Mouse (Mus musculus): ENCODE data around the gene Fez1. TPM values are rescaled to one million over a fixed set of nuclear protein-coding genes. Genes with fewer than 3 reads are reported as not detected.
A peak's percentile ranks its signal among the peaks of the same experiment; 100 is the strongest.

Gene Fez1
- polyA plus RNA-seq, 1 experiment from 2014 or later, result 2.3 TPM

- H3K36me3 ChIP-seq, result no peaks in the 10 kb centered on the region
Measured at GRCm38 (mm10) chr9:36895009-36895693, 73.5 kb downstream of the Fez1 start.

GRCm38 (mm10) chr9:36898560-36898959 lies 76.9 kb downstream of the Fez1 start:
- Histone ChIP-seq H3K27me3 (replicated peaks) (no peaks in the 10 kb centered on the region), H3K4me1 (no peaks in the 10 kb centered on the region), H3K4me3 (no peak overlapping the region), H3K36me3 (no peaks in the 10 kb centered on the region), H3K4me2 (no peak overlapping the region), H3K9ac (no peak overlapping the region), H3K9me3 (no peaks in the 10 kb centered on the region), H3K27ac (replicated peaks) (no peak overlapping the region)
- ATAC-seq (ENCODE audit: extremely low read depth, insufficient number of reproducible peaks, low FRiP score, low TSS enrichment), result no peak
- 68% methylated on average over 3 of the region's 3 CpGs for WGBS

More at GRCm38 (mm10) chr9:36895009-36895693, 73.5 kb downstream of the Fez1 start:
- no peak overlapping the region for H3K9ac ChIP-seq
- WGBS, result 71% methylated on average over 8 of the region's 8 CpGs
- no peak overlapping the region for H3K4me3 ChIP-seq
- H3K27ac ChIP-seq (replicated peaks), result no peak overlapping the region
- no peaks in the 10 kb centered on the region for H3K27me3 ChIP-seq (replicated peaks)
- H3K4me2 ChIP-seq, result no peak overlapping the region
- no peaks in the 10 kb centered on the region for H3K9me3 ChIP-seq
- no peaks in the 10 kb centered on the region for H3K4me1 ChIP-seq
- no peak for ATAC-seq (ENCODE audit: extremely low read depth, insufficient number of reproducible peaks, low FRiP score, low TSS enrichment)

- H3K4me3 ChIP-seq, result no peak overlapping the region
- WGBS, result 71% methylated on average over 4 of the region's 4 CpGs
- no peak for ATAC-seq (ENCODE audit: extremely low read depth, insufficient number of reproducible peaks, low FRiP score, low TSS enrichment)
- peaks cover 2% of the 10 kb centered on the region; the same call in 1 of the 2 replicates for H3K4me1 ChIP-seq
- H3K9ac ChIP-seq, result no peak overlapping the region
- H3K4me2 ChIP-seq, result no peak overlapping the region
- no peak overlapping the region for H3K27ac ChIP-seq (replicated peaks)
- no peaks in the 10 kb centered on the region for H3K27me3 ChIP-seq (replicated peaks)
- no peaks in the 10 kb centered on the region for H3K36me3 ChIP-seq
- no peaks in the 10 kb centered on the region for H3K9me3 ChIP-seq
Measured at GRCm38 (mm10) chr9:36900464-36900863, 78.8 kb downstream of the Fez1 start.

GRCm38 (mm10) chr9:36905452-36905851 lies 83.8 kb downstream of the Fez1 start:
- Histone ChIP-seq H3K9me3 (no peaks in the 10 kb centered on the region), H3K9ac (no peak overlapping the region), H3K4me2 (no peak overlapping the region), H3K36me3 (no peaks in the 10 kb centered on the region), H3K4me3 (no peak overlapping the region), H3K4me1 (peaks cover 10% of the 10 kb centered on the region), H3K27me3 (replicated peaks) (no peaks in the 10 kb centered on the region), H3K27ac (replicated peaks) (no peak overlapping the region)
- ATAC-seq (ENCODE audit: extremely low read depth, insufficient number of reproducible peaks, low FRiP score, low TSS enrichment), result no peak
- WGBS, result 56% methylated on average over 4 of the region's 4 CpGs

- WGBS, result 2% methylated on average over 6 of the region's 6 CpGs
- Histone ChIP-seq H3K27me3 (replicated peaks) (no peaks in the 10 kb centered on the region), H3K4me2 (peak overlapping the region; percentile 55), H3K27ac (replicated peaks) (no peak overlapping the region), H3K9me3 (no peaks in the 10 kb centered on the region), H3K4me1 (peaks cover 9% of the 10 kb centered on the region), H3K4me3 (no peak overlapping the region), H3K36me3 (no peaks in the 10 kb centered on the region), H3K9ac (no peak overlapping the region)
- ATAC-seq (ENCODE audit: extremely low read depth, insufficient number of reproducible peaks, low FRiP score, low TSS enrichment), result no peak
Measured at GRCm38 (mm10) chr9:36916362-36916761, 94.7 kb downstream of the Fez1 start.

- H3K9ac ChIP-seq, result no peak overlapping the region
- no peak overlapping the region for H3K4me3 ChIP-seq
- 0 out of 2 replicates have a peak overlapping the region, but pooled peaks have one; percentile 18 for H3K27ac ChIP-seq (replicated peaks)
- WGBS, result 32% methylated on average over 5 of the region's 5 CpGs
- ATAC-seq (ENCODE audit: extremely low read depth, insufficient number of reproducible peaks, low FRiP score, low TSS enrichment), result no peak
- peak overlapping the region; percentile 55 for H3K4me2 ChIP-seq
- H3K36me3 ChIP-seq, result no peaks in the 10 kb centered on the region
- peaks cover 9% of the 10 kb centered on the region for H3K4me1 ChIP-seq
- no peaks in the 10 kb centered on the region for H3K27me3 ChIP-seq (replicated peaks)
- H3K9me3 ChIP-seq, result no peaks in the 10 kb centered on the region
Measured at GRCm38 (mm10) chr9:36916915-36917314, 95.3 kb downstream of the Fez1 start.

GRCm38 (mm10) chr9:36918582-36918981 lies 96.9 kb downstream of the Fez1 start:
- WGBS, result 57% methylated on average over 3 of the region's 3 CpGs

GRCm38 (mm10) chr9:36919472-36919871 lies 97.8 kb downstream of the Fez1 start:
- H3K4me2 ChIP-seq, result no peak overlapping the region
- H3K27ac ChIP-seq (replicated peaks), result no peak overlapping the region
- no peaks in the 10 kb centered on the region for H3K9me3 ChIP-seq
- no peaks in the 10 kb centered on the region for H3K36me3 ChIP-seq
- 70% methylated on average over 4 of the region's 4 CpGs for WGBS
- peaks cover 9% of the 10 kb centered on the region for H3K4me1 ChIP-seq
- H3K27me3 ChIP-seq (replicated peaks), result no peaks in the 10 kb centered on the region
- no peak for ATAC-seq (ENCODE audit: extremely low read depth, insufficient number of reproducible peaks, low FRiP score, low TSS enrichment)
- H3K9ac ChIP-seq, result no peak overlapping the region
- no peak overlapping the region for H3K4me3 ChIP-seq

More at GRCm38 (mm10) chr9:36918582-36918981, 96.9 kb downstream of the Fez1 start:
- H3K4me2 ChIP-seq, result no peak overlapping the region
- no peak overlapping the region for H3K9ac ChIP-seq
- no peak for ATAC-seq (ENCODE audit: extremely low read depth, insufficient number of reproducible peaks, low FRiP score, low TSS enrichment)
- no peak overlapping the region for H3K4me3 ChIP-seq
- peaks cover 9% of the 10 kb centered on the region for H3K4me1 ChIP-seq
- no peak overlapping the region for H3K27ac ChIP-seq (replicated peaks)
- H3K9me3 ChIP-seq, result no peaks in the 10 kb centered on the region
- H3K36me3 ChIP-seq, result no peaks in the 10 kb centered on the region
- H3K27me3 ChIP-seq (replicated peaks), result no peaks in the 10 kb centered on the region

GRCm38 (mm10) chr9:36921718-36922415 lies 100.2 kb downstream of the Fez1 start:
- H3K27me3 ChIP-seq (replicated peaks), result no peaks in the 10 kb centered on the region
- H3K4me1 ChIP-seq, result peaks cover 5% of the 10 kb centered on the region; the same call in 1 of the 2 replicates
- no peak for ATAC-seq (ENCODE audit: extremely low read depth, insufficient number of reproducible peaks, low FRiP score, low TSS enrichment)
- H3K27ac ChIP-seq (replicated peaks), result no peak overlapping the region
- WGBS, result 71% methylated on average over 13 of the region's 13 CpGs
- H3K9me3 ChIP-seq, result no peaks in the 10 kb centered on the region
- H3K9ac ChIP-seq, result no peak overlapping the region
- no peak overlapping the region for H3K4me2 ChIP-seq
- no peak overlapping the region for H3K4me3 ChIP-seq
- no peaks in the 10 kb centered on the region for H3K36me3 ChIP-seq

- no peaks in the 10 kb centered on the region for H3K4me1 ChIP-seq
- no peaks in the 10 kb centered on the region for H3K36me3 ChIP-seq
- H3K4me3 ChIP-seq, result no peak overlapping the region
- H3K27me3 ChIP-seq (replicated peaks), result no peaks in the 10 kb centered on the region
- 82% methylated on average over 5 of the region's 5 CpGs for WGBS
- ATAC-seq (ENCODE audit: extremely low read depth, insufficient number of reproducible peaks, low FRiP score, low TSS enrichment), result no peak
- no peak overlapping the region for H3K27ac ChIP-seq (replicated peaks)
- no peaks in the 10 kb centered on the region for H3K9me3 ChIP-seq
- H3K9ac ChIP-seq, result no peak overlapping the region
- H3K4me2 ChIP-seq, result no peak overlapping the region
Measured at GRCm38 (mm10) chr9:36923753-36924152, 102.1 kb downstream of the Fez1 start.

Data from heart, embryonic 13.5 days (tissue).